In the genomic region with DNA sequence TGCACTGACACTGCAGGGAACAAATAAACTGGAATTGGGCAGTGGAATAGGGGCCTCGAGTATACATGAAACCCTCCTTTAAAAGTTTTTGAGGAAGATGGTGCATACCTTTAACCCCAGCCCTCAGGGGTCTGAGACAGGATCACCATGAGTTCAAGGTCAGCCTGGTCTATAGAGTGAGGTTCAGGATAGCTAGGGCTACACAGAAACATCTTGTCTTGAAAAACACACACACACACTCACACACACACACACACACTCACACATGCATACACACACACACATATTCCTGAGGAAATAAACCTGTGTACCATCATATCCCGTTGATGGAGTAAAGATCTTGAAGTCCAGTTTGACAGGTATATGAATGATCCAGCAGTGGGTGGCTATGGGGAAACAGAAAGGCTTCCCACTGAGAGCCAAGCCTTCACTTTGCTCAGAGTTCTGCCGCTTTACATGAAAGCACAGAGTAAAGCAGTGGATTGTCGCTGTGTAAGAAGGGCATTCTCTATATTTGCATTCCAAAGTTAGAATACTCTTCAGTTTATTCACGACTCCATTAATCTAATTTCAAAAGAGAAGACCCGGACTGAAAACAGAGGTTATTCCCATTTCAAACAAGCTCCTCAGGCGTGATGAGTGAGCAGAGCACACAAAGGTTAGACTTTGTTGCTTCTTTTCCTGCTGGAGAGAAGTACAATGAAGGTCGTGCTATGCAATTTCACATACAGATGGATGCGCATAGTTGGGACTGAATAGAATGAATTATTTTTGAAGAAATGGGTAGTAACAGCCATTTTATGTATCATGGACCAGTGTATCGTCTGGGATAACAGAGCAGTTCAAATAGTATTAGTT, we compare ENCODE assay signal across 29 mouse cellular contexts.
A peak's percentile ranks its signal among the peaks of the same experiment; 100 is the strongest.
DNase-seq lines count a peak whose midpoint lies in the region; ATAC-seq lines count a peak whose summit lies in the region.
"Had no signal": no experiment of that assay in that cellular context is flagged by ENCODE, and none has a peak within 500 bp of the region (broad histone marks: within the 10 kb centered on the region; RNA-seq: fewer than 3 reads in every experiment).

No protein-coding gene starts in this region.

- H3K4me1 ChIP-seq in hindbrain, embryonic 10.5 days (replicated peaks): peaks cover 12% of the 10 kb centered on the region; the same call in 1 of the 2 replicates
- H3K4me1 ChIP-seq in hindbrain, embryonic 16.5 days (ENCODE audit: control insufficient read depth, insufficient read depth, low read depth, low read length): no peaks in the 10 kb centered on the region
- no peaks in the 10 kb centered on the region for H3K4me1 ChIP-seq in midbrain, embryonic 13.5 days (replicated peaks)
- peaks cover 12% of the 10 kb centered on the region for H3K4me1 ChIP-seq in midbrain, embryonic 10.5 days
- H3K4me1 ChIP-seq: embryonic facial prominence, embryonic 13.5 days had no signal

- no peak overlapping the region for H3K4me2 ChIP-seq in hindbrain, embryonic 16.5 days (ENCODE audit: low read length)
- H3K4me2 ChIP-seq in midbrain, embryonic 13.5 days (replicated peaks): no peak overlapping the region
- H3K4me2 ChIP-seq: embryonic facial prominence, embryonic 13.5 days; forebrain, embryonic 13.5 days; heart, embryonic 11.5 days had no signal

- H3K9me3 ChIP-seq in hindbrain, embryonic 10.5 days: no peaks in the 10 kb centered on the region
- H3K9me3 ChIP-seq in hindbrain, embryonic 16.5 days (ENCODE audit: control insufficient read depth, low read length): no peaks in the 10 kb centered on the region
- H3K9me3 ChIP-seq in midbrain, embryonic 13.5 days: no peaks in the 10 kb centered on the region
- H3K9me3 ChIP-seq in midbrain, embryonic 10.5 days (replicated peaks): no peaks in the 10 kb centered on the region
- H3K9me3 ChIP-seq: embryonic facial prominence, embryonic 13.5 days; forebrain, embryonic 13.5 days had no signal

- DNase-seq in embryo, embryonic 10 days (ENCODE audit: low spot score): peak; percentile 20
- no peak for DNase-seq in embryo, embryonic 9.5 days (ENCODE audit: extremely low spot score)
- DNase-seq in hindbrain, embryonic 10.5 days (ENCODE audit: low spot score): peak; percentile 9
- no peak for DNase-seq in midbrain, embryonic 10.5 days (ENCODE audit: low spot score)
- peak; percentile 26 for DNase-seq in mesoderm, embryonic 11.5 days (ENCODE audit: low read depth, low spot score)
- DNase-seq in thymus, postnatal 14 days: no peak
- DNase-seq: adrenal gland, postnatal 10 days; cerebellum, adult 11 months; cerebellum, adult 9-11 months; gastrocnemius, adult 2 months; gastrocnemius, postnatal 36 days; heart, adult 18-20 months; heart, postnatal 36 days; kidney, postnatal 14 days; liver; lung, adult 2 months; right cerebral cortex, postnatal 25 days; spleen, adult 18-20 months; thymus, postnatal 25 days had no signal

- 35% methylated on average over 10 of the region's 10 CpGs for WGBS in hindbrain, embryonic 10.5 days
- WGBS in hindbrain, embryonic 16.5 days: 22% methylated on average over 10 of the region's 10 CpGs
- WGBS in midbrain, embryonic 13.5 days: 32% methylated on average over 10 of the region's 10 CpGs
- WGBS in midbrain, embryonic 10.5 days: 45% methylated on average over 10 of the region's 10 CpGs

- no peak overlapping the region for H3K9ac ChIP-seq in hindbrain, embryonic 16.5 days (ENCODE audit: low read depth, low read length)
- H3K9ac ChIP-seq in midbrain, embryonic 13.5 days (replicated peaks): no peak overlapping the region
- H3K9ac ChIP-seq: embryonic facial prominence, embryonic 13.5 days; forebrain, embryonic 13.5 days; liver, embryonic 14.5 days had no signal

- H3K4me3 ChIP-seq in hindbrain, embryonic 10.5 days: no peak overlapping the region
- H3K4me3 ChIP-seq in hindbrain, embryonic 16.5 days (ENCODE audit: low read length): no peak overlapping the region
- H3K4me3 ChIP-seq in midbrain, embryonic 13.5 days (replicated peaks): no peak overlapping the region
- no peak overlapping the region for H3K4me3 ChIP-seq in midbrain, embryonic 10.5 days
- H3K4me3 ChIP-seq: embryonic facial prominence, embryonic 13.5 days; forebrain, embryonic 13.5 days; gastrocnemius, adult 2 months; myocyte had no signal

- no peak for ATAC-seq in hindbrain, embryonic 16.5 days
- ATAC-seq in midbrain, embryonic 13.5 days: peak; percentile 56; the same call in 1 of the 2 replicates
- ATAC-seq: forebrain, embryonic 13.5 days; intestine, embryonic 16.5 days had no signal

- H3K36me3 ChIP-seq in hindbrain, embryonic 10.5 days: no peaks in the 10 kb centered on the region
- no peaks in the 10 kb centered on the region for H3K36me3 ChIP-seq in hindbrain, embryonic 16.5 days (ENCODE audit: control insufficient read depth, insufficient read depth, low read length)
- no peaks in the 10 kb centered on the region for H3K36me3 ChIP-seq in midbrain, embryonic 13.5 days
- H3K36me3 ChIP-seq in midbrain, embryonic 10.5 days: no peaks in the 10 kb centered on the region
- H3K36me3 ChIP-seq: embryonic facial prominence, embryonic 13.5 days had no signal

- no peaks in the 10 kb centered on the region; the same call in 1 of the 2 replicates for H3K27me3 ChIP-seq in hindbrain, embryonic 10.5 days (ENCODE audit: insufficient read depth, poor library complexity, severe bottlenecking)
- no peaks in the 10 kb centered on the region for H3K27me3 ChIP-seq in hindbrain, embryonic 16.5 days (replicated peaks; ENCODE audit: control insufficient read depth, insufficient read depth, low read length)
- no peaks in the 10 kb centered on the region for H3K27me3 ChIP-seq in midbrain, embryonic 13.5 days
- no peaks in the 10 kb centered on the region for H3K27me3 ChIP-seq in midbrain, embryonic 10.5 days (ENCODE audit: low read depth, poor library complexity, severe bottlenecking)
- H3K27me3 ChIP-seq: CH12.LX; embryonic facial prominence, embryonic 13.5 days; forebrain, embryonic 13.5 days had no signal

- no peak overlapping the region for H3K27ac ChIP-seq in hindbrain, embryonic 10.5 days
- no peak overlapping the region for H3K27ac ChIP-seq in hindbrain, embryonic 16.5 days (ENCODE audit: low read depth, low read length)
- H3K27ac ChIP-seq in midbrain, embryonic 13.5 days: no peak overlapping the region
- no peak overlapping the region for H3K27ac ChIP-seq in midbrain, embryonic 10.5 days (replicated peaks)
- H3K27ac ChIP-seq: embryonic facial prominence, embryonic 13.5 days; forebrain, embryonic 13.5 days; gastrocnemius, adult 2 months; liver, embryonic 14.5 days; macrophage had no signal

Comparison
In these comparisons a context has a peak if more than half of its experiments do, and no peak if none do; other contexts are left out.
1. DNase-seq: peak in embryo, embryonic 10 days (single experiment), hindbrain, embryonic 10.5 days (single experiment) and mesoderm, embryonic 11.5 days (single experiment); none in embryo, embryonic 9.5 days (single experiment), midbrain, embryonic 10.5 days (single experiment) and thymus, postnatal 14 days (single experiment).